Mouse (Mus musculus) liver, embryonic 16.5 days (tissue): ENCODE data around the gene Cnot6. TPM values are rescaled to one million over a fixed set of nuclear protein-coding genes. Genes with fewer than 3 reads are reported as not detected.

Experiments used
- ATAC-seq: fragments of 200-750 bp; cut with Nextera tagmentation; 2 replicates; pipeline ENCODE4 v1.8.0; 2017; ENCODE audit warnings: low read depth, mild to moderate bottlenecking, moderate number of reproducible peaks, moderate library complexity
- H3K27ac ChIP-seq: fragments of 300-500 bp; sonication (generic); 2 replicates; pipeline ENCODE4 v1.5.1; 2014; ENCODE audit warnings: mild to moderate bottlenecking, low read length
- H3K27me3 ChIP-seq: fragments of 300-500 bp; sonication (generic); 2 replicates; pipeline ENCODE4 v1.6.1; 2014; ENCODE audit warnings: low read depth, low read length, mixed read lengths; ENCODE audit not compliant: control insufficient read depth, insufficient read depth
- H3K36me3 ChIP-seq: fragments of 300-500 bp; sonication (generic); 2 replicates; pipeline ENCODE4 v1.6.1; 2014; ENCODE audit warnings: mild to moderate bottlenecking; ENCODE audit not compliant: control insufficient read depth, insufficient read depth
- H3K4me1 ChIP-seq: fragments of 300-500 bp; sonication (generic); 2 replicates; pipeline ENCODE4 v1.6.1; 2014; ENCODE audit warnings: low read depth, low read length, mixed read lengths; ENCODE audit not compliant: control insufficient read depth
- H3K4me2 ChIP-seq: fragments of 300-500 bp; sonication (generic); 2 replicates; pipeline ENCODE4 v1.6.1; 2014; ENCODE audit warnings: low read depth, low read length, mixed read lengths
- H3K4me3 ChIP-seq: fragments of 300-500 bp; sonication (generic); 2 replicates; pipeline ENCODE4 v1.5.1; 2014; ENCODE audit warnings: low read depth, mild to moderate bottlenecking, low read length
- H3K9ac ChIP-seq: fragments of 300-500 bp; sonication (generic); 2 replicates; pipeline ENCODE4 v1.6.1; 2014; ENCODE audit warnings: low read depth, low read length
- H3K9me3 ChIP-seq: fragments of 300-500 bp; sonication (generic); replicated peaks from 2 replicates; pipeline ENCODE4 v1.6.1; 2016; ENCODE audit warnings: low read length; ENCODE audit not compliant: control insufficient read depth
- WGBS: fragments of 180-500 bp; shearing (Covaris S2); extraction: QIAGEN DNeasy Blood & Tissue Kit; methylation state at CpG from one replicate; pipeline ENCODE4 v1.1.7; 2014; ENCODE audit not compliant: insufficient replicate concordance; 5-methylcytosine and 5-hydroxymethylcytosine counted together
- polyA plus RNA-seq: library from polyadenylated mRNA; unstranded; fragments of >200 nt; fragmentation: Nextera tagmentation; extraction: Ambion mirVana; gene quantifications from 2 replicates; pipeline ENCODE4 v1.2.1, GENCODE M21; 2015

Cnot6 gene
- polyA plus RNA-seq, 1 experiment from 2014 or later: 14.2 TPM

GRCm38 (mm10) chr11:49739776-49740175 lies 27.3 kb upstream of the Cnot6 start:
- Histone ChIP-seq H3K9ac (no peak overlapping the region), H3K36me3 (no peaks in the 10 kb centered on the region), H3K4me1 (no peaks in the 10 kb centered on the region), H3K27ac (no peak overlapping the region), H3K9me3 (no peaks in the 10 kb centered on the region), H3K4me3 (no peak overlapping the region), H3K27me3 (no peaks in the 10 kb centered on the region), H3K4me2 (no peak overlapping the region)
- WGBS: 16% methylated on average over 3 of the region's 3 CpGs
- no peak for ATAC-seq

GRCm38 (mm10) chr11:49738659-49739406 lies 26.3 kb upstream of the Cnot6 start:
- H3K27ac ChIP-seq: no peak overlapping the region

DNA sequence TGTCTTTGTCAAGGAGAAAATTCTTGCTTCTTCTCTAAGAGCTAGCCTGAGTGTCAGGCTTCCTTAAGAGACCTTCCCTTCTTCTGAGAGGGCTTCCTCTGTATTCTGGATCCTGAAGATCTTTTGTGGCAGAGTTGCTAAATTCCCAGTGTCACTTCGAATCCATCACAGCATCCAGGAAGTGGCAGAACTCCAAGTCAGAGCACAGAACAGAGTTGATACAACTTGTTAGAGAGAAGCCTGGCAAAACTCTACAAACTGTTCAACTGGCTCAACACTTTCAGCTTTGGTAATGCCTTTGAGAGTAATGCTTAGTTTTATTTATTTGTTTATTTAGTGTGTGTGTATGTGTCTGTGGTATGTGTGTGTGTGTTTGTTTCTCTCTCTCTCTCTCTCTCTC lies 25.1 kb upstream of the Cnot6 start:
- Histone ChIP-seq H3K9ac (no peak overlapping the region), H3K27ac (no peak overlapping the region), H3K36me3 (no peaks in the 10 kb centered on the region), H3K9me3 (no peaks in the 10 kb centered on the region), H3K4me3 (no peak overlapping the region), H3K4me1 (no peaks in the 10 kb centered on the region), H3K27me3 (no peaks in the 10 kb centered on the region), H3K4me2 (no peak overlapping the region)
- ATAC-seq: no peak
- 33% methylated on average over 1 of the region's 1 CpGs for WGBS

More at GRCm38 (mm10) chr11:49738659-49739406, 26.3 kb upstream of the Cnot6 start:
- 72% methylated on average over 11 of the region's 11 CpGs for WGBS
- no peak overlapping the region for H3K4me3 ChIP-seq
- no peaks in the 10 kb centered on the region for H3K27me3 ChIP-seq
- no peaks in the 10 kb centered on the region for H3K4me1 ChIP-seq
- no peak overlapping the region for H3K4me2 ChIP-seq
- ATAC-seq: no peak
- H3K9me3 ChIP-seq: no peaks in the 10 kb centered on the region
- H3K9ac ChIP-seq: no peak overlapping the region
- no peaks in the 10 kb centered on the region for H3K36me3 ChIP-seq

DNA sequence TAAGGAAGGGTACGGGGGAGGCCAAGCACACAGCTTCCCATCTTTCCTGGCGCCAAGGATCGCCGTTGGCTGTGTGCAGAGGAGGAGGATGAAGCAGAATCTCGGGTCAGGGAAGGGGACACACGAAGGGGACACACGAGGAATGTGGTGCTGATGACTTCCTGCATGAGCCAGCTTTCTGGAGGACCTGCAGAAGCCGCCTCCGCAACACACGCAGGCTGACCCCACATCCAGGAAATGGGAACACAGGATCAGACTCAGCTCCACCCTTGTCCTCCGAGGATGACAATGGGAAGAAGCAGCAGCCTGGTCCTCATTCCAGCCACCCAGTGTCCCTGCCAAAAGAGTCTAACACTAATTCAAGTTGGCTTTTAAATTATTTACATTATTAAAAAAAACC lies 22.2 kb upstream of the Cnot6 start:
- no peak overlapping the region for H3K9ac ChIP-seq
- no peaks in the 10 kb centered on the region for H3K4me1 ChIP-seq
- no peaks in the 10 kb centered on the region for H3K27me3 ChIP-seq
- WGBS: 59% methylated on average over 11 of the region's 11 CpGs
- H3K27ac ChIP-seq: no peak overlapping the region
- H3K9me3 ChIP-seq: no peaks in the 10 kb centered on the region
- H3K4me2 ChIP-seq: no peak overlapping the region
- no peak for ATAC-seq
- no peaks in the 10 kb centered on the region for H3K36me3 ChIP-seq
- no peak overlapping the region for H3K4me3 ChIP-seq

DNA sequence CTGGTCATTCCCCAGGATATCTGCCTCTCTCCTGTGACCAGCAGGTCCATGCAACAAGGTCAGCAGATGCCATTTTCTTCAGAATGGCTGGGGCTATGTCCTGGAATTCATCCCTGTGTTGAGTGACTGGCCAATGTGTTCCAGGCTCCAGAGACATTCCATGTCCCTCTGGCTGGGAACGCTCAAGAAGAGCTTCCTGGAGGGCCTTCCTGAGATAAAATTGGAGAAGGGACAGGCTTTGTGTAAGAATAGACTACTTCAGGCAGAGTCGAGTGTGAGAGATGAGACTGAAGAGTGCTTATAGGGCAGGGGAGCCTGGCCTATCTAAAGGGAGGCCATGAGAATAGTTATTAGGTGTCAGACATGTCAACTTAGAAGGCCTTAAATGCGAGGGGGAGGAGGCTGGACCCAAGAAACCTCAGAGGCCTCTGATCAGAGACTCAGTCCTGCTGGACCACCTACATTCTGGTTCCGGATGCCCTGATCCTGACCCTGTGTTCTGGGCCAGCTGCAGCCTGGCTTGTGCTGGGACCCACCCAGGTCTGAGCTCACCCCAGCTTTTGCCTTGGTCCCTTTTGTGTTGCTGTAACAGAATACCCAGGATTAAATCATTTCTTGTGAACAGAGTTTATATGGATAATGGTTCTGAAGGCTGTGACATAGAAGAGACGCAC lies 17.9 kb upstream of the Cnot6 start:
- no peaks in the 10 kb centered on the region for H3K36me3 ChIP-seq
- H3K27me3 ChIP-seq: no peaks in the 10 kb centered on the region
- no peak for ATAC-seq
- H3K9ac ChIP-seq: no peak overlapping the region
- 59% methylated on average over 5 of the region's 5 CpGs for WGBS
- no peak overlapping the region for H3K4me3 ChIP-seq
- no peak overlapping the region for H3K27ac ChIP-seq
- no peaks in the 10 kb centered on the region for H3K9me3 ChIP-seq
- H3K4me2 ChIP-seq: no peak overlapping the region
- no peaks in the 10 kb centered on the region for H3K4me1 ChIP-seq

GRCm38 (mm10) chr11:49727877-49728276 lies 15.4 kb upstream of the Cnot6 start:
- H3K27me3 ChIP-seq: no peaks in the 10 kb centered on the region
- WGBS: 6% methylated on average over 3 of the region's 3 CpGs
- H3K27ac ChIP-seq: no peak overlapping the region
- H3K4me3 ChIP-seq: no peak overlapping the region
- no peak for ATAC-seq
- no peak overlapping the region for H3K4me2 ChIP-seq
- H3K36me3 ChIP-seq: no peaks in the 10 kb centered on the region
- H3K9ac ChIP-seq: no peak overlapping the region
- no peaks in the 10 kb centered on the region for H3K4me1 ChIP-seq
- H3K9me3 ChIP-seq: no peaks in the 10 kb centered on the region

GRCm38 (mm10) chr11:49726800-49727199 lies 14.3 kb upstream of the Cnot6 start:
- Histone ChIP-seq H3K4me1 (no peaks in the 10 kb centered on the region), H3K27me3 (no peaks in the 10 kb centered on the region), H3K27ac (no peak overlapping the region), H3K9ac (no peak overlapping the region), H3K9me3 (no peaks in the 10 kb centered on the region), H3K36me3 (no peaks in the 10 kb centered on the region), H3K4me3 (no peak overlapping the region), H3K4me2 (no peak overlapping the region)
- ATAC-seq: no peak
- WGBS: 37% methylated on average over 8 of the region's 8 CpGs

GRCm38 (mm10) chr11:49724676-49725075 lies 12.2 kb upstream of the Cnot6 start:
- Histone ChIP-seq H3K4me1 (peaks cover 10% of the 10 kb centered on the region), H3K4me3 (no peak overlapping the region), H3K36me3 (no peaks in the 10 kb centered on the region), H3K27me3 (no peaks in the 10 kb centered on the region), H3K9ac (no peak overlapping the region), H3K27ac (no peak overlapping the region), H3K4me2 (no peak overlapping the region), H3K9me3 (no peaks in the 10 kb centered on the region)
- 51% methylated on average over 2 of the region's 2 CpGs for WGBS
- no peak for ATAC-seq

GRCm38 (mm10) chr11:49723281-49723680 lies 10.8 kb upstream of the Cnot6 start:
- H3K27me3 ChIP-seq: no peaks in the 10 kb centered on the region
- WGBS: 21% methylated on average over 2 of the region's 2 CpGs
- no peaks in the 10 kb centered on the region for H3K9me3 ChIP-seq
- ATAC-seq: no peak
- no peak overlapping the region for H3K27ac ChIP-seq
- peaks cover 12% of the 10 kb centered on the region for H3K4me1 ChIP-seq
- H3K9ac ChIP-seq: no peak overlapping the region
- no peaks in the 10 kb centered on the region for H3K36me3 ChIP-seq
- H3K4me3 ChIP-seq: no peak overlapping the region
- H3K4me2 ChIP-seq: no peak overlapping the region
